Mouse (Mus musculus) ES-Bruce4 (cell line): ENCODE results near the gene Lpar3.

Source experiments
- CTCF ChIP-seq: IDR thresholded peaks from one replicate; pipeline ENCODE4 v1.8.1; 2011; ENCODE audit warnings: low read depth, low read length
- EP300 ChIP-seq: IDR thresholded peaks from 2 replicates; pipeline ENCODE4 v1.6.1; 2011; ENCODE audit warnings: low read depth, low read length; ENCODE audit not compliant: insufficient read depth
- POLR2A ChIP-seq: IDR thresholded peaks from one replicate; pipeline ENCODE4 v1.8.1; 2011; ENCODE audit warnings: low read length; ENCODE audit not compliant: insufficient read depth

DNA sequence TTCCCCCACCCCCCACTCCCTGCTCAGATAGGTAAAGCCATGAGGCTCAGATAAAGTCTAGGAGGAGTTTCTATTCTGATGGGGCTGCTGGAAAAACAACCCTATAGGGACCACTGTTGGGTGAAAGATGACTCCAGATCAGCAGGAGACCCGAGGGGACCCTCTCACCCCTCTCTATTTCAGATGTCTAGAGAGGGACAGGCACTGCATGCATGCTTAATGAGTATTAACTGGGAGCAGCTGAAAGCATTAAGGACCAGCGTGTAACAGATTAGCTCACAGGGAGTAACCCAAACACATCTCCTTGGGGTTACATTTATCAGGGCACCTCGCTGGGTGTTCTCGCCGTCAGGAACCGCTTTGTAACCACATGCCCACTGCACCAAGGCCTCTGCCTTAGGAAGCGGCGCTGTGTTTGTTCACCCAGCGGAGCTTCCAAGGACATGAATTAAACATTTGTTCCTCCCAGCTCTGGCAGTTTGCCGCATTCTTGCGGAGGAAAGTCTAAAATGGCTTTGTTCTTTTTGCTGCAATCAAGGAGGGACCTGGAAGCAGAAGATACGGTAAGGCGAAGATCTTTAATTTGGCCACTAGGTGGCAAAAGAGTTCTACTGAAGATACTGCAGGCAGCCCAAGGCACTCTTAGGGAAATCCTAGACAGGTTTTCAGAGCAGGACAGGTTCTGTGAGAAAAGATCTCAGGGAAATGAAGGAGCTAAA lies 106.9 kb downstream of the Lpar3 start:
- TF ChIP-seq CTCF (no peak), POLR2A (no peak), EP300 (no peak)
